Mouse (Mus musculus) kidney, postnatal 10 days (tissue): ENCODE data around the gene Havcr2.
A peak's percentile ranks its signal among the peaks of the same experiment; 100 is the strongest.
"Not testable (repeated sequence)": the region's sequence is repeated elsewhere in the genome, so short reads cannot be mapped to it uniquely, and the experiment has no call there.

Experiments used
- DNase-seq: peaks from one replicate; pipeline ENCODE4 v3.0.0; 2021; ENCODE audit warnings: mixed read lengths

Gene Havcr2

DNA sequence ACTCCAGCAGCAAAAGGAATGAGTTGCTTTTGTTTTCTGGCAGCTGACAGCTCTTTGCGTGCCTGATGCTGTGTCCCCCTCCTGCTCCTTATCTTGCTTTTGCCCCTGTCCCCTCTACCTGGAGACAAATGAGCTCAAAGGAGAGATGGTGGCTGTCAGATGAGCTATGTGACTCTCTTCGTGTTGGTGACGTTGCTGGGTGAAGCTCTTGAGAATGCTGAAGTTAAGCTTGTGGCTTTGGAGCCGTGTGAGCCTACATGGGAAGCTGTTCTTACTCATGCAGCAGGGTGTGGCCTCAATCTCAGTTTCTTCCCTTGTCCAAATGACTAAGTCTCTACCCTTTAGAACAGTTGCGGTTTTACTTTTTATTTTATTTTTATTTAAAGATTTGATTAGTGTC, 7.2 kb downstream of the Havcr2 start:
- DNase-seq, result no peak

DNA sequence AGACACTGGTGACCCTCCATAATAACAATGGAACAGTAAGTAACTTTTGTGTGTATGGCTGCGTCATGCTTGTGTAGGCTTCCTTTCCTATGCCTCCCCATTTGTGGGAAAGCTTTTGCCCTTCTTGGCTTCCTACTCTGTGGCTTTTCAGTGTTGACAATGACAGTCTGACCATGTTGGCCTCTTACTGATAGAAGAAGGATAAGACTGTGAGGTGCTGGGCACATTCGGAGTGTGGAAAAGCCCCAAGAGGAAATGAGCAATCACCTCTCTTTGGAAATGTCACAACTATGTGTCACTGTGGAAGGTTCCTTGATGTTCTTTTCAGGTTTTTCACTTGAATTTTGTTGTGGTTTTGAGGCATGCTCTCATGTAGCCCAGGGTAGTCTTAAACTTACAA, 12.1 kb downstream of the Havcr2 start:
- DNase-seq, result no peak

DNA sequence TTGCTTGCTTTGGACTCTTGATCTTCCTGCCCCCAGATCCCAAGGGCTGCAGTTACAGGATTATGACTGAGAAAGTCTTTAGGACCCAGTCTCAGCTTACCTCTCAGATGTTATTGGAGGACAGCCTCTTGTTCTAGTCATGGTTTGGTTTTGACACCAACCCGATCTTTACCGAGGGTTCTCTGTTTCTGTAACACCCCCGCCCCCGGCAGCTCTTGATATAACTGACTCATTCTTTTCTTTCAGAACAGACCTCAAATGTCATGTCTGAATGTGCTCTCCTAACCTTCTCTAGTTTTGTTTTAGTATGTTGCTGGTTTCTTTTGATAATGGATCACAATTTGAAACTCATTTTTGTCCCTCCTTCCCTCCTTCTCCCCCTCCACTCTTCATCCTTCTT, 19.5 kb downstream of the Havcr2 start:
- no peak for DNase-seq

DNA sequence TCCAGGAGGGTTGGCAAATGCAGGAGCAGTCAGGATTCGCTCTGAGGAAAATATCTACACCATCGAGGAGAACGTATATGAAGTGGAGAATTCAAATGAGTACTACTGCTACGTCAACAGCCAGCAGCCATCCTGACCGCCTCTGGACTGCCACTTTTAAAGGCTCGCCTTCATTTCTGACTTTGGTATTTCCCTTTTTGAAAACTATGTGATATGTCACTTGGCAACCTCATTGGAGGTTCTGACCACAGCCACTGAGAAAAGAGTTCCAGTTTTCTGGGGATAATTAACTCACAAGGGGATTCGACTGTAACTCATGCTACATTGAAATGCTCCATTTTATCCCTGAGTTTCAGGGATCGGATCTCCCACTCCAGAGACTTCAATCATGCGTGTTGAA, 24.6 kb downstream of the Havcr2 start:
- DNase-seq, result no peak

DNA sequence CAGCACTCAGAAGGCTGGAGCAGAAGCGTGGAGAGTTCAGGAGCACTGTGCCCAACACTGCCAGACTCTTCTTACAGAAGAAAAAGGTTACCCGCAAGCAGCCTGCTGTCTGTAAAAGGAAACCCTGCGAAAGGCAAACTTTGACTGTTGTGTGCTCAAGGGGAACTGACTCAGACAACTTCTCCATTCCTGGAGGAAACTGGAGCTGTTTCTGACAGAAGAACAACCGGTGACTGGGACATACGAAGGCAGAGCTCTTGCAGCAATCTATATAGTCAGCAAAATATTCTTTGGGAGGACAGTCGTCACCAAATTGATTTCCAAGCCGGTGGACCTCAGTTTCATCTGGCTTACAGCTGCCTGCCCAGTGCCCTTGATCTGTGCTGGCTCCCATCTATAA, 25.8 kb downstream of the Havcr2 start:
- no peak for DNase-seq

DNA sequence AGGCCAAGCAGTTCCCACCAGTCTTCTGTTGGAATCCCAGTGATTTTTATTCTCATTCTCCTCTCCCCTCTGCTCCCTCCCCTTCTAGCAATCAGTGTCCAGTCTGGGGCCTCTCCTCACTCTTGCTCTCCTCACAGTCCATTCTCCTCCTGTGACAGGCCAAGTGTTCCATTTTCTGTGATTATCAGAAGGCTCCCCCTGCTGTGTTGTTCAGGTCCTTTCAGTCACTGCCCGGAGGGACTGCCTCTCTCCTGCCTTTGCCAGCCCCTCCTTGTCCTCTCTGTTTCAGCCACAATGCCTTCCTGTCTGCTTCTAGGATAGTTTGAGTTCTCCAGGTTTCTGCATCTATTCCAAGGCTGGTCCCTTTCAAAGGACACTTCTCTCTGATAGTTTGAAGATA, 33.5 kb downstream of the Havcr2 start:
- no peak for DNase-seq

DNA sequence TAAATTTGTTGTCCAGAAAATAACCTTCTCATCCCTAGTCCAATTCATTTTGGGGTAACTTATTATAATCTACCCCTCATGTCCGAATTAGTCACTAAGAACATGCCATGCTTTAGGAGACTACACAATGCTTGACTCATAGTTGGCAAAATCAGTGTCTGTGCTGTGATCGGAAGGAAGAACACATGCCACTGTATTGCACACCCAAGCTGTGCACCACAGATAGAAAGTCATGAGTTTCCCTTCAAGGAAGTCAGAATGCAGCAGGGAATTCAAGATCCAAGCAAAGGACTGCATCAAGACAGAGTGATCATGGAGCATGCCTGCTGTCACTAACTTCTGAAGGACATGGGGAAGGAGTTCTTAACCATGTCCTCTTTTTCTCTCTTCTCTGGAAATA, 33.9 kb downstream of the Havcr2 start:
- DNase-seq, result no peak

DNA sequence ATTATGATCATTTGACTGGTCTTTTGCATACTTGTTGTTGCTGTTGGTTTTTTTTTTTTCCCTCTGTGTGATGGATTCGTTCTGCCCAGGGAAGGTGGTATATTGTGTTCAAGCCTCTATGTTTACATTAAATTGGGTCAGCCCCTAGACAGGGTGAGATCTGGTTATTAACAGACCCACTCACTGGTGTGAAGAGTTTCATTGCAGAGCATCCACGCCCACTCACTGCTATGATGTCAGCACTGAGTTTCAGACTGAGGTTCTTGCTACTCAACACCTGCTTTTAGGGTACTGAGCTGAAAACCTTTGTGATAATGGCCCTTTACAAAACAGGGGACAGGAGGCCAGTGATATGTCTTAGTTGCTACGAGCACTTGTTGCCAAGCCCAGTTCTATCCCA, 52.4 kb downstream of the Havcr2 start:
- no peak for DNase-seq

DNA sequence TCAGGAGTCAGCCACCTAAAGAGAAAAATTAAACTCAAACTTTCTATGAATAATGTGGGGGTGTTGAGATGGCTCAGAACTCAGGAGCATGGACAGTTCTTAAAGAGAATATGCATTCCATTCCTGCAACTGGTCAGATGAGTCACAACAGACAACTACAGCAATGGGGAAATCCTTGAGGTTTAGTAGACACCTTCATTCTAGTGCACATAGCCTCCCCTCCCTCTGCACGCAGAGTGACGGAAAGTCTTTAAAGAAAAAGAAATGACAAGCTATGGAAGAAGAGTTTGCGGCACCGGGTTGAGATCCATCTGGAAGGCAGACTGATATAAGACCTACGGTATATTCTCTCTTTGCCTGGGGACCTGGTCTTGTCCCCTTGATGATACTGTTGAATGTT, 55.2 kb downstream of the Havcr2 start:
- DNase-seq, result no peak

DNA sequence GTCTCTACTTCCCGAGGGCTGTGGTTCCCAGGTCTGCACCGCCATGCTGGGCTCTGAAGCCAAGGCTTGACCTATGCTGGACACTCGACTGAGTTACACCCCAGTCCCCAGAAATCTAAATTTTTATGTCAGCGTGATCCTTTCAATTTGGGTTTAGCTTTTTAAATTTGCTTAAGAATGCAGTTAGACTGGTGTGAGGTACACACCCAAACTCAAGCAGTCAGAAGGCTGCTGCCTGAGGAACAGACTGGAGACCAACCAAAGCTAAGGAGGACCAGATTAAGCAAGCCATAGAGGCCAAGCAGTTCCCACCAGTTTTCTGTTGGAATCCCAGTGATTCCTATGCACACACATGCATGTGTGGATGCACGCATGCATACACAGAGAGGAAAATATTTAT, 66.6 kb downstream of the Havcr2 start:
- DNase-seq, result not testable (repeated sequence)

DNA sequence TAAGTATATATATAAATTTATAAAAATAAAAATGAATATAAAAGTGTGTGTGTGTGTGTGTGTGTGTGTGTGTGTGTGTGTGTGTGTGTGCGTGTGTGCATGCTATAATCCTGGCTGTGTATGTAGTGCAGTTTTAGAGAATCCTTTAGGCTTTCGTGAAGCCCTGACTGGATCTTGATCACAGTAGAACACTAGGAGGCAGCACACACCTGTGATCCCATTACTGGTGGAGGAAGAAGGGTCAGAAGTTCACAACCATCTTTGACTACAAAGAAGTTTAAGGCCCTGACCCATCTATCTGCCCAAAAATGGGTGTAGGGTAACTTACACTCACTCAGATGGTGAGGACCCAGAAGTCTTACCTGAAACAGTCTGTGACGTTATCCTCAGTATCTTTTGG, 68.0 kb downstream of the Havcr2 start:
- DNase-seq, result peak; percentile 39

DNA sequence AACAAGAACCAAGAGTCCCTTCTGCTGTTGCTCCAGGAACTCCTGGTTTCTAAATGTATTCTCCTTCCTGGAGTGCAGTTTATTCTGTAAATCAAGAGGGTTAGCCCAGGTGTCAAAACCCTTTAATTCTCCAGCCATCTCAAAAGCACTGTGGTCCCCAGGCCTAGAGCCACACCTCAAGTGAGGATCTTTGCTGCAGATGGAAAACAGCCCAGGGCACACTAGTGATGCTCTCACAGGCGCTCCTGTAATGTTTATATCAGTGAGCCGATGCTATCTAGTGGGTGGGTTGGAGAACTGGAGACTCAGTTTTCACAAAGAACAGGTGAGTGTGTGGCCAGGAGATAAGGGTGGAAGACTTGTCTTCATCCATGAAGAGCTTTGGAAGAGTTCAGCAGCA, 69.2 kb downstream of the Havcr2 start, which contains the start of gene Gm12169:
Gm12169 (plus strand) TSS at position 301 of the 400 bp plus-strand sequence.
- DNase-seq, result no peak

DNA sequence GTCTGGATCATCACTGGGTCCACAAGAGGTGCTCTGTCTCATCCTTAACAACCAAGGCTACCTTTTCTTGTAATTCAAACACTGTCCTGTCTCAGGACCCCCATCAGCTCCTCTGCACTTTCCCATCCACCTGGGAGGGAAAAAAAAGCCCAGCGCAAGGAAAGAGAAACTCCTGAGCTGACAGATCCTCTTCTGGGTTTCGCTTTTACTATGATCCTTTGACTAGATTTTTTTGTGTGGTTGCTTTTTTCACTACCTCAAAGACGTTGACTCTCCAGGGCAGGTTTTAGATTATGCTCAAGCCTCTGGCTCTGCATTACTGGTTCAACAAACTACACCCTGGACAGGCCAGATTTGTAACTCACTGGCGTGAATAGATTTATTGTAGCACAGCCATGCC, 75.4 kb downstream of the Havcr2 start:
- DNase-seq, result no peak
